Mouse (Mus musculus) bone marrow, adult 2 months (tissue): ENCODE results near the gene Rnf41. TPM values are rescaled to one million over a fixed set of nuclear protein-coding genes. Genes with fewer than 3 reads are reported as not detected.

Experiments
- H3K27ac ChIP-seq: fragments of 200-500 bp; 2 replicates; pipeline ENCODE4 v1.5.1; 2012; ENCODE audit warnings: low read depth, mild to moderate bottlenecking, control low read depth, inconsistent platforms, low read length; ENCODE audit not compliant: control insufficient read depth, poor library complexity, insufficient read depth
- H3K4me1 ChIP-seq: fragments of 200-500 bp; 2 replicates; pipeline ENCODE4 v1.6.1; 2011; ENCODE audit warnings: low read length; ENCODE audit not compliant: control insufficient read depth, insufficient read depth
- H3K4me3 ChIP-seq: fragments of 200-500 bp; replicated peaks from 2 replicates; pipeline ENCODE3; 2011; ENCODE audit warnings: mild to moderate bottlenecking, low read depth, low read length, control low read depth; ENCODE audit not compliant: control insufficient read depth
- CTCF ChIP-seq: fragments of 200-500 bp; IDR thresholded peaks from 2 replicates; pipeline ENCODE4 v1.5.1; 2011; ENCODE audit warnings: low read length, control low read depth; ENCODE audit not compliant: control insufficient read depth, insufficient read depth
- POLR2A ChIP-seq: fragments of 200-500 bp; IDR thresholded peaks from 2 replicates; pipeline ENCODE4 v1.6.1; 2011; ENCODE audit warnings: low read depth, mild to moderate bottlenecking, control low read depth, low read length, borderline replicate concordance; ENCODE audit not compliant: control insufficient read depth
- WGBS: fragments of 180-500 bp; shearing (Covaris S2); methylation state at CpG from one replicate; pipeline ENCODE4 v1.1.7; 2018; 5-methylcytosine and 5-hydroxymethylcytosine counted together
- polyA plus RNA-seq: library from polyadenylated mRNA; stranded (reverse); fragments of >200 nt; gene quantifications from 2 replicates; pipeline ENCODE4 v1.2.4, GENCODE M21; 2011; ENCODE audit warnings: low replicate concordance; ENCODE audit not compliant: missing spikeins, insufficient read depth, insufficient read length

Rnf41 gene
- polyA plus RNA-seq, 1 experiment: 17.3 TPM

GRCm38 (mm10) chr10:128377222-128377939, 34.1 kb upstream of the Rnf41 start:
- Histone ChIP-seq H3K4me1 (peaks cover 1% of the 10 kb centered on the region; the same call in 1 of the 2 replicates), H3K27ac (peak overlapping the region; percentile 98), H3K4me3 (peak overlapping the region; percentile 84)
- WGBS: under 1% methylated on average over 47 of the region's 47 CpGs
- TF ChIP-seq POLR2A: 0 out of 2 replicates have a peak, but pooled peaks have one; percentile 37
- no peak for TF ChIP-seq CTCF

- peaks cover 1% of the 10 kb centered on the region; the same call in 1 of the 2 replicates for H3K4me1 ChIP-seq
- H3K4me3 ChIP-seq: no peak overlapping the region
- no peak overlapping the region for H3K27ac ChIP-seq
- TF ChIP-seq POLR2A: no peak
- no peak for TF ChIP-seq CTCF
- WGBS: 72% methylated on average over 14 of the region's 14 CpGs
Measured at GRCm38 (mm10) chr10:128377940-128378448, 33.5 kb upstream of the Rnf41 start.

- H3K4me3 ChIP-seq: no peak overlapping the region
- H3K4me1 ChIP-seq: peaks cover 1% of the 10 kb centered on the region; the same call in 1 of the 2 replicates
- no peak overlapping the region for H3K27ac ChIP-seq
- WGBS: 71% methylated on average over 3 of the region's 3 CpGs
- no peak for TF ChIP-seq POLR2A
- no peak for TF ChIP-seq CTCF
Measured at GRCm38 (mm10) chr10:128378462-128378861, 33.0 kb upstream of the Rnf41 start.

GRCm38 (mm10) chr10:128379260-128379659, 32.2 kb upstream of the Rnf41 start:
- Histone ChIP-seq H3K4me3 (no peak overlapping the region), H3K27ac (no peak overlapping the region), H3K4me1 (peaks cover 1% of the 10 kb centered on the region; the same call in 1 of the 2 replicates)
- TF ChIP-seq POLR2A: no peak
- TF ChIP-seq CTCF: no peak
- WGBS: 85% methylated on average over 7 of the region's 7 CpGs

GRCm38 (mm10) chr10:128380565-128380964, 30.9 kb upstream of the Rnf41 start:
- Histone ChIP-seq H3K27ac (no peak overlapping the region), H3K4me3 (no peak overlapping the region), H3K4me1 (peaks cover 1% of the 10 kb centered on the region; the same call in 1 of the 2 replicates)
- 73% methylated on average over 5 of the region's 5 CpGs for WGBS
- TF ChIP-seq CTCF: no peak

- H3K4me3 ChIP-seq: no peak overlapping the region
- H3K27ac ChIP-seq: no peak overlapping the region
- 88% methylated on average over 8 of the region's 8 CpGs for WGBS
- TF ChIP-seq CTCF (no peak), POLR2A (no peak)
- peaks cover 1% of the 10 kb centered on the region; the same call in 1 of the 2 replicates for H3K4me1 ChIP-seq
Measured at GRCm38 (mm10) chr10:128382482-128382881, 29.0 kb upstream of the Rnf41 start.

- 92% methylated on average over 7 of the region's 7 CpGs for WGBS
Measured at GRCm38 (mm10) chr10:128385902-128386301, 25.6 kb upstream of the Rnf41 start.

GRCm38 (mm10) chr10:128388941-128389340, 22.5 kb upstream of the Rnf41 start:
- Histone ChIP-seq H3K4me3 (no peak overlapping the region), H3K27ac (no peak overlapping the region; the same call in 1 of the 2 replicates), H3K4me1 (no peaks in the 10 kb centered on the region)
- TF ChIP-seq CTCF: no peak
- TF ChIP-seq POLR2A: no peak
- 87% methylated on average over 14 of the region's 14 CpGs for WGBS

More at GRCm38 (mm10) chr10:128385902-128386301, 25.6 kb upstream of the Rnf41 start:
- H3K27ac ChIP-seq: no peak overlapping the region
- no peak overlapping the region for H3K4me3 ChIP-seq
- no peaks in the 10 kb centered on the region for H3K4me1 ChIP-seq
- no peak for TF ChIP-seq CTCF
- no peak for TF ChIP-seq POLR2A
